Mouse (Mus musculus) bone marrow, adult 2 months (tissue): ENCODE data around the gene Sult1a1.

Experiments
- CTCF ChIP-seq: fragments of 200-500 bp; IDR thresholded peaks from 2 replicates; pipeline ENCODE4 v1.5.1; 2011; ENCODE audit warnings: low read length, control low read depth; ENCODE audit not compliant: control insufficient read depth, insufficient read depth
- POLR2A ChIP-seq: fragments of 200-500 bp; IDR thresholded peaks from 2 replicates; pipeline ENCODE4 v1.6.1; 2011; ENCODE audit warnings: low read depth, mild to moderate bottlenecking, control low read depth, low read length, borderline replicate concordance; ENCODE audit not compliant: control insufficient read depth

DNA sequence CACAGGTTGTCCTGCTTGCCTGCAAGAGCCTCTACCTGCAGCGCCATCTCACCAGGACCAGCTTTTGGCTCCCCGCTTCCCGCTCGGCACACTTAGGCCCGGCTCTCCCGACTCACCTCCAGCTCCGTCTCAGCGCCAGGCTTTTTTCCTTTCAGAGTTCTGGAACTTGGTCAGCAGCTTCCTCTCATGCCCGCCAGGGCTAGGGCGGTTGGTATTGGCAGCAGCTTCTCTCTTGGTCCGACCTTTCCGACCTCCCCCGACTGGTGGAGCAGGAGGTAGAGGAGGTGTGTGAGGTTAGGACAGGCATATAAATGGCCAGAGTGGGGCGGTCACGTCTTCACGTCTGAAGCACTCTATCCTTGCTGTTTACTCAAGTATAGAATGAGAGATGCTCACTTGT is 51.5 kb downstream of the Sult1a1 start:
- TF ChIP-seq CTCF (no peak), POLR2A (no peak)
